Mouse (Mus musculus): Measurements from ENCODE around the gene Slc16a2. TPM values are rescaled to one million over a fixed set of nuclear protein-coding genes. Genes with fewer than 3 reads are reported as not detected.

Gene Slc16a2
- polyA plus RNA-seq, 1 experiment from 2014 or later, result 22.3 TPM

DNA sequence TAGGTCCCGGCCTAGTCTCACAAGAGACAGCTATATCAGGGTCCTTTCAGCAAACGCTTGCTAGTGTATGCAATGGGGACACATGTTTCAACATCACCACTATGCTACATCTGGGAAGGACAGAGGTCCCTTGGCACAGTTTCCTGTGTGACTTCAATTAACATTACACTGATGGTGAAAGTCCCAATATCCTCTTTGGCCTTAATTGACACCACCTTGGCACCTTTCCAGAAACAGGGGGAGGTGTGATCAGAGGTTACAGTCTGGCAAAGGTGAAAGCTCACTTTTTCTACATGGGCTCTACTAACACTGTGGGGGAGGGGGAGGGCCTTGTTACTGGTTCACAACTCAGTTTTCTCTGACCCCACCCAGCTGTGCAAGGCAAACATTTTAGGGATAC lies 99.3 kb downstream of the Slc16a2 start:
- H3K9ac ChIP-seq, result no peak overlapping the region
- H3K4me1 ChIP-seq (replicated peaks), result no peaks in the 10 kb centered on the region
- H3K27me3 ChIP-seq, result peaks cover 83% of the 10 kb centered on the region
- no peak for ATAC-seq (ENCODE audit: low FRiP score)
- H3K36me3 ChIP-seq, result no peaks in the 10 kb centered on the region
- WGBS, result 70% methylated on average over 2 of the region's 2 CpGs
- H3K9me3 ChIP-seq, result no peaks in the 10 kb centered on the region
- H3K4me3 ChIP-seq, result no peak overlapping the region
- no peak overlapping the region for H3K27ac ChIP-seq
- no peak overlapping the region for H3K4me2 ChIP-seq

DNA sequence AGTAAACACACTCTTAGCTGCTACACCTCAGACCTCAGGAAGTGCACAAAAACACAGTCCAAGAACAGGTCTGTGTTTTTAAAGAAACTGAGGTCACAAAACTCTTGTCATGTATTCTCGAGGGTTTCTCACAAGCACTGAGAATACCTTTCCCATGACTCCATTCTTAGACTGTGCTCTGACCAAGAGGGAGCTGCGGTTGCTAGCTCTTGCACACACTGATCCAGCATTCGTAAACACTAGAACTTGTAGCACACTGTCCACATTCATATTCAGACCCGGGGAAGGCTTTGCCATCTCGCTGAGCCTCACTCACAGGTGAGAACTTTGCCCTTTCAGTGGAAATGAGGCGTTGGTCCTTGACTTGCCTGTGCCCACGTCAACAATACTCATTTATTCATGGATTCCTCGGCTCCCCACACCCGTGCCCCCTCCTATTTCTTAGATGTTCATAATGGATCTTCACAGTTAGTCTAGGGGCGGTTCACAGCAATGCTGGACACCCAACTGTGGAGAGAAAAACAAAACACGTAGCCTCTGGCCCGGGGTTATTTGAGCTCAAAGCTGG lies 102.1 kb downstream of the Slc16a2 start:
- WGBS, result 60% methylated on average over 12 of the region's 12 CpGs
- no peak overlapping the region for H3K4me2 ChIP-seq
- no peak overlapping the region for H3K4me3 ChIP-seq
- no peak overlapping the region for H3K27ac ChIP-seq
- no peaks in the 10 kb centered on the region for H3K4me1 ChIP-seq (replicated peaks)
- no peaks in the 10 kb centered on the region for H3K36me3 ChIP-seq
- H3K27me3 ChIP-seq, result peaks cover 77% of the 10 kb centered on the region
- no peak overlapping the region for H3K9ac ChIP-seq
- ATAC-seq (ENCODE audit: low FRiP score), result no peak
- H3K9me3 ChIP-seq, result no peaks in the 10 kb centered on the region

DNA sequence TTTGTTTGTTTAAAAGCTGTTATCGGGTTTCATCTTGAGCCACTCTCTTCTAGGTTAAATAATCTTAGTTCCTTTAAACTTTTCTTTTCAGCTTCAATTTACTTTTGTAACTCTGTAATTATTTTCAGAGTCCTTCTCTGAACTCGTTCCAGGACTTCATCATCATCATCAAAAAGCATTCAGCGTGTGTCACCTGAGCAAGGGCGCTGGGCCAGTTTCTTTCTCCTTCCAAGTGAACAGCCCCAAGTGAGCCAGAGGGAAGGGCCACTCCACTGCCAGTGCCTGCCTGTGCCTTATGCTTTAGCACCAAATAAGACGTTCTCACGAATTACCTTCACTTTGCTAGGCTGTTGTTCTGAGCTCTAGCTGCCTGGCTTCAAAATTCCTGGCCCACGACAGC lies 108.9 kb downstream of the Slc16a2 start:
- Histone ChIP-seq H3K4me1 (replicated peaks) (no peaks in the 10 kb centered on the region), H3K36me3 (no peaks in the 10 kb centered on the region), H3K9me3 (no peaks in the 10 kb centered on the region), H3K27ac (no peak overlapping the region), H3K4me3 (no peak overlapping the region), H3K9ac (no peak overlapping the region), H3K27me3 (peaks cover 83% of the 10 kb centered on the region), H3K4me2 (no peak overlapping the region)
- 69% methylated on average over 7 of the region's 7 CpGs for WGBS
- ATAC-seq (ENCODE audit: low FRiP score), result no peak

DNA sequence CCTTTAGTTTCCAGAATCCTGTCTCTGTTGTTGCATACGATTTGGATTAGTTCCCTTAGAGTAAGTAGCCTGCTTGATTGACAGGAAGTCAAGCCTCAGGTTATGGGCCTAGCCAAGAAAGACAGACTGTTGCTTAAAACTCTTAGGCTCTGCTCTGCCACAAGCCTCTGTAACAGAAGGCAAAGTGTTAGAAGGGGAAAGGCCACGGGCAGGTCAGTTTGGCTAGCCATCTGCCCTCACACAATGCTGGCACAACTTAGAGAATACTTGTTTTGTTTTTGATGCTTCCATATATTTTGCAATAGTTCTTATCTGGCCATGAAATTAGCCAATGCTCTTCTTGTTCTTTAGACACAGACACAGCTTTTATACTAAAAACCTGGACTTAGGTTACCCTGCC lies 112.1 kb downstream of the Slc16a2 start:
- Histone ChIP-seq H3K4me2 (no peak overlapping the region), H3K36me3 (no peaks in the 10 kb centered on the region), H3K4me3 (no peak overlapping the region), H3K9ac (no peak overlapping the region), H3K9me3 (no peaks in the 10 kb centered on the region), H3K27ac (no peak overlapping the region), H3K4me1 (replicated peaks) (no peaks in the 10 kb centered on the region), H3K27me3 (peaks cover 94% of the 10 kb centered on the region)
- no peak for ATAC-seq (ENCODE audit: low FRiP score)
- WGBS, result 68% methylated on average over 2 of the region's 2 CpGs

DNA sequence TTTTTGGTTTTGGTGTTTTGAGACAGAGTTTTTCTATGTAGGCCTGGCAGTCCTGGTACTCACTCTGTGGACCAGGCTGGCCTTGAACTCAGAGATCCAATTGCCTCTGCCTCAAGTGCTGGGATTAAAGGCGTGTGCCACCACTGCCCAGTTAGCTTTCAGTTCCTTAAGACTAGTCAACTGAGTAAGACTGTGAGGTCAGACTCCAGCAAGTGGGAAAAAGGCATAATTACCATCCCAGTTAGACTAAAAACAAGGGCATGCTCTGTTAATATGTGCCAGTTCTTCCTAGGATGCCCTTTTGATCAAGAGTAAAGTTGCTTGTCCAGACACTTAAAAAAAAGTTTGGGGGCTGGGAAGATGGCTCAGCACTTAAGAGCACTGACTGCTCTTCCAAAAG lies 113.2 kb downstream of the Slc16a2 start:
- Histone ChIP-seq H3K27ac (no peak overlapping the region), H3K36me3 (no peaks in the 10 kb centered on the region), H3K4me2 (no peak overlapping the region), H3K9me3 (no peaks in the 10 kb centered on the region), H3K9ac (no peak overlapping the region), H3K4me1 (replicated peaks) (no peaks in the 10 kb centered on the region), H3K4me3 (no peak overlapping the region), H3K27me3 (peaks cover 96% of the 10 kb centered on the region)
- ATAC-seq (ENCODE audit: low FRiP score), result no peak
- 78% methylated on average over 1 of the region's 1 CpGs for WGBS

DNA sequence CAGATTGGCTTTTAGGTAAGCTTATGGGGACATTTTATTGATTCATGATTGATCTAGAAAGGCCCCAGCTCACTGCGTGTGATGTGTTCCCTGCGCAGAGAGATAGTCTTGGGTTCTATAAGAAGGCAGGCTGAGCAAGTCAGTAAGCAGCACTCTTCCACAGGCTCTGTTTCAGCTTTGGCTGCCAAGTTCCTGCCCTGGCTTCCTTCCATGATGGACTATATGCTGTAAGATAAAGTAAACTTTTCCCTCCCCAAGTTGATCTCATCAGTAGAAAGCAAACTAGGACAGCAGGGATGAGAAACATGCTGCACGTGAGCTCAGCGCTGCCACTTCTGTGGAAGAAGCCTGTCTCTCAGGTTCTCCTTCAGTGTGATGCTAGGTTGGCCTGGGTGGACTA lies 117.2 kb downstream of the Slc16a2 start:
- H3K9me3 ChIP-seq, result no peaks in the 10 kb centered on the region
- no peak for ATAC-seq (ENCODE audit: low FRiP score)
- H3K27me3 ChIP-seq, result peaks cover 98% of the 10 kb centered on the region
- no peak overlapping the region for H3K4me3 ChIP-seq
- H3K36me3 ChIP-seq, result no peaks in the 10 kb centered on the region
- H3K4me2 ChIP-seq, result no peak overlapping the region
- H3K4me1 ChIP-seq (replicated peaks), result no peaks in the 10 kb centered on the region
- no peak overlapping the region for H3K27ac ChIP-seq
- H3K9ac ChIP-seq, result no peak overlapping the region
- 89% methylated on average over 4 of the region's 4 CpGs for WGBS

DNA sequence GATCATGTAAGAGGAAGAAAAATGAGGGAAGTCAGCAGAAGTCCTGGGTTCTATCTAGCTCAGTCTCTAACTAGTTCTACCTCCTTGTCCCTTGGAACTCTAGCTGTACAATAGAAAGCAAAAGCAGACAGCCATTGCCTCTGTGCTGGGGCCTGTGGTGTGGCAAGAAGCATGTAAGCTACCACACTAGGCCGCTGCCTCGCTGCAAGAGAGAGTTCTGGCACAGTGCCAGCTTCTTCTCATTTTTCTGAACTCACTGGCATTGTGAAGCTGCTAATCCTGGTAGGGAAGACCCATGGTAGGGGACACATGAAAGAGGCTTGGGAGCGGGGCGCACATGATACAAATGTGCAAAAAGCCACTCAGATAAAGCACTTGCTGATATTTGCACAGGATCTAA lies 117.8 kb downstream of the Slc16a2 start:
- H3K9ac ChIP-seq, result no peak overlapping the region
- ATAC-seq (ENCODE audit: low FRiP score), result no peak
- H3K4me2 ChIP-seq, result no peak overlapping the region
- no peak overlapping the region for H3K4me3 ChIP-seq
- no peak overlapping the region for H3K27ac ChIP-seq
- H3K9me3 ChIP-seq, result no peaks in the 10 kb centered on the region
- WGBS, result 65% methylated on average over 4 of the region's 4 CpGs
- peaks cover 98% of the 10 kb centered on the region for H3K27me3 ChIP-seq
- no peaks in the 10 kb centered on the region for H3K4me1 ChIP-seq (replicated peaks)
- H3K36me3 ChIP-seq, result no peaks in the 10 kb centered on the region

DNA sequence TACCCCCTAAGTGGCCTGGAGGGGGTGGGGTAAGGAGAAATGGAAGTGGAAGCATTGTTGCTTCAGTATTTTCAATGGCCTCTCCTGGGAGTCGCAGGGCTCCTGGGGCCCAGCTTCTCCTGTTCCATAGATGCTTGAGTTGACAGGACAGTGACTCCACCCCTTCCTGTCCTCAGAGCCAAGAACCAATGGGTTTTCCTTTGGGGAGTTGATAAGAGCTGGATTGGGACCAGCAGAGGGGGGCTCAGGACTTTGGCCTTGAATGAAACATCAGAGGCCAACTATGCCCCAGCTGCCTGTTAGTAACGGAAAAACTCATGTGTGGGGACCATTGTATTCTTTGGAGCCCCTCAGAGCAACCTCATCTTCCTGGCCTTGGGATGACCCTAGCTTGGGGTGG lies 124.0 kb downstream of the Slc16a2 start:
- WGBS, result 54% methylated on average over 2 of the region's 2 CpGs
- Histone ChIP-seq H3K4me2 (no peak overlapping the region), H3K9ac (no peak overlapping the region), H3K4me1 (replicated peaks) (peaks cover 11% of the 10 kb centered on the region; the same call in 1 of the 2 replicates), H3K4me3 (no peak overlapping the region), H3K36me3 (no peaks in the 10 kb centered on the region), H3K27me3 (peaks cover 96% of the 10 kb centered on the region), H3K9me3 (no peaks in the 10 kb centered on the region), H3K27ac (no peak overlapping the region)
- ATAC-seq (ENCODE audit: low FRiP score), result no peak

DNA sequence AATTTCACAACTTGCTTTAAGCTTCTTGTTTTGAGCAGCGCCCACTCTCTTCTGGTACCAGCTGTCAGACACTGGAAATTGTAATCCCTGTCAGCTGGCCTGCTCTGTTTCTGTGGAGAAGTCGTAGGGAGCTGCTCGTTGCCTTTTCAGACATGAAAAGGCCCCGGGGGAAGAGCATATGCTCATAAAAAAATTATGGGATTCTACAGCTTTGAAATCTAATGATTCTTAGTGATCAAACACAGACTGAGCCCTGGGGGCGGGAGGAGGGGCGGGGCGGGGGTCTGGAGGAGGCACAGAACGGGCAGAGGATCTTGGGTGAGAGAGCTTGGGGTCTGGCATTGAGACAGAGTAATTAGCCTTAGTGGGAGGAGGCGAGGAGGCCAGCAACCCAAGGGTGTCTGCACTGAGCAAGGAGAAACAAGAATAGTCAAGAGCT lies 125.7 kb downstream of the Slc16a2 start:
- Histone ChIP-seq H3K4me3 (peak overlapping the region; percentile 46; the same call in 1 of the 2 replicates), H3K4me1 (replicated peaks) (peaks cover 11% of the 10 kb centered on the region; the same call in 1 of the 2 replicates), H3K9ac (peak overlapping the region; percentile 58; the same call in 1 of the 2 replicates), H3K9me3 (no peaks in the 10 kb centered on the region; the same call in 1 of the 2 replicates), H3K4me2 (peak overlapping the region; percentile 72), H3K27me3 (peaks cover 95% of the 10 kb centered on the region), H3K36me3 (no peaks in the 10 kb centered on the region), H3K27ac (peak overlapping the region; percentile 84)
- ATAC-seq (ENCODE audit: low FRiP score), result peak; percentile 44
- 12% methylated on average over 9 of the region's 9 CpGs for WGBS

DNA sequence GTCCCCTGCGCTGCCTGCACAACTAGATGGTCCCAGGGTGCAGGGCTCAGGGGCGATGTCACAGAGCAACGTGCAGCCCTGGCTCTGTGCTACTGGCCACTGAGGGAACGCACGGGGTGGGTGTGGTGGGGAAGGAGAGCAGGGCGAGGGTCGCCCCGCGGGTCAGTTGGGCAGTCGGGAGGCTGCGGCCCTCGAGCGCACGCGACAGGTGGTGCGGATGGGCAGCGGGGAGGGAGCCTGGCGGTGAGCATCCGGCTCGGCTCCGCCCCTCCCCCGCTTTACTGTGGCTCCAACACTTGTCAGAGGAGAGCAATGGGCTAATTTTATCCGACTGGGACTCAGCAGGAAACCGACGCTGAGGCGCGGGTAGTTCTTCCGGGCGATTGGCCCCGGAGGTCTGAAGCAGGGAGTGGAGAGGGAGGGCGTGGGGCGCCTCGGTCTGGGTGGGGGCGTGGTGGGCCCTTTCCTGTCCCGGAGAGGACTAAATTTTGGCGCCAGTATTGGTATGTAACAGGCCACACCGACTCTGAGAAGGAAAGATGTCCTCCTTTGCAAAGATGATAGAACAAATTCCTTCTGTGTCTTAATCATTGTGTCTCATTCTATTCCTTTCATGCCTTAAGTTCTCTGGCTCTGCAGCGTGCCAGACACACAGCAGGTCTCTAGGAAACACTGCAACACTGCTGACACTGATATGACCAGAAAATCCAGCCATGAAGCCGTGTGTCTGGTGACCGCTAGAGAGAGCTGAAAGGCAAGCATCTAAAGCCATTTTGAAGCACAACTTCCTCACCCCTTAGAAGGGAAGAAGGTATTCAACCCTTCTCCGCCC lies 126.4 kb downstream of the Slc16a2 start:
- Histone ChIP-seq H3K9ac (peak overlapping the region; percentile 65), H3K4me1 (replicated peaks) (peaks cover 11% of the 10 kb centered on the region; the same call in 1 of the 2 replicates), H3K4me2 (peak overlapping the region; percentile 72), H3K4me3 (peak overlapping the region; percentile 46), H3K9me3 (no peaks in the 10 kb centered on the region; the same call in 1 of the 2 replicates), H3K27me3 (peaks cover 91% of the 10 kb centered on the region), H3K27ac (peak overlapping the region; percentile 84), H3K36me3 (no peaks in the 10 kb centered on the region)
- under 1% methylated on average over 36 of the region's 41 CpGs for WGBS
- ATAC-seq (ENCODE audit: low FRiP score), result peak; percentile 88

DNA sequence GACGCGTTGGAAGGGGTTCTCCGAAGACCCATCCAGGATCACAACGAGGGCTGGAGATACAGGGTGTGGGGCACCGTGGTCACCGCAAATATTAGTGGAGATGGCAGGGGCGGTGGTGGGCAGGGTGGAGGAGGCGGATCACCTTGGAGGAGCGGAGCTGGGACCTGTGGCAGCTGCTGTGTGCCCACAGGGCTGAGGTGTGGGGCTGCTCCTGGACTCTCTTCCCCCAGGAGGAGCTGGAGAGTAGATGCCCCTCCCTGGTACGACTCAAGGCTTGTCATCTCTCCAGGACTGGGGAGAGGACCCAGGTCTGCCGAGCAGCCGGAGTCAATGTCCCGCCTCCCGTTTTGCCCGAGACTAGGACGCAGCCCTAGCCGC lies 127.0 kb downstream of the Slc16a2 start:
- 8% methylated on average over 15 of the region's 17 CpGs for WGBS
- Histone ChIP-seq H3K4me3 (peak overlapping the region; percentile 46), H3K27ac (peak overlapping the region; percentile 84), H3K36me3 (no peaks in the 10 kb centered on the region), H3K27me3 (peaks cover 91% of the 10 kb centered on the region), H3K9ac (peak overlapping the region; percentile 65), H3K9me3 (no peaks in the 10 kb centered on the region; the same call in 1 of the 2 replicates), H3K4me2 (peak overlapping the region; percentile 72), H3K4me1 (replicated peaks) (peaks cover 11% of the 10 kb centered on the region; the same call in 1 of the 2 replicates)
- peak; percentile 40 for ATAC-seq (ENCODE audit: low FRiP score)

DNA sequence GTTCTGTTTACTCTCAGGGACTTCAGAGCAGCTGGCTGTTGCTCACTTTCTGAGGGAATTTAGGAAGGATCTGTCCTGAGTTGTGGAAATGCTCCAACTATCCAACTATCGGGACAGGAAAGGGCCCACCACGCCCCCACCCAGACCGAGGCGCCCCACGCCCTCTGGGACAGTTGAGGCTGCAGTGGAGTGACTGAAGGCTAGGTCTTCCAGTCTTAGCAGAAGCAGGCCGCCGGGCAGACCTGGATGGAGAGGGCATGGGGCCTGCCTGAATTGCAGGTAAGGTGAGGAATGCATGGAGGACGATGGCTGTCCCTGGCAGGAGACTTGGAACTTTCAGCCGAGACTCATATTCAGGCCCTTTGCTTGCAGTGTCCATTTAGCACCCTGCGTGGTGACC lies 127.4 kb downstream of the Slc16a2 start:
- Histone ChIP-seq H3K36me3 (no peaks in the 10 kb centered on the region), H3K27ac (no peak overlapping the region), H3K4me1 (replicated peaks) (peaks cover 11% of the 10 kb centered on the region; the same call in 1 of the 2 replicates), H3K9ac (peak overlapping the region; percentile 65), H3K27me3 (peaks cover 91% of the 10 kb centered on the region), H3K4me2 (peak overlapping the region; percentile 72), H3K4me3 (peak overlapping the region; percentile 46), H3K9me3 (no peaks in the 10 kb centered on the region; the same call in 1 of the 2 replicates)
- WGBS, result 26% methylated on average over 10 of the region's 10 CpGs
- no peak for ATAC-seq (ENCODE audit: low FRiP score)
